Mouse (Mus musculus) forebrain, embryonic 13.5 days (tissue): Measurements from ENCODE around the gene Ccl21b. TPM values are rescaled to one million over a fixed set of nuclear protein-coding genes. Genes with fewer than 3 reads are reported as not detected.
"Not testable (repeated sequence)": the region's sequence is repeated elsewhere in the genome, so short reads cannot be mapped to it uniquely, and the experiment has no call there.

Experiments used
- ATAC-seq: fragments of 200-750 bp; cut with Nextera tagmentation; 2 replicates; pipeline ENCODE4 v1.8.0; 2017
- H3K27ac ChIP-seq: fragments of 300-500 bp; sonication (generic); 2 replicates; pipeline ENCODE4 v1.5.1; 2015; ENCODE audit warnings: inconsistent platforms, mild to moderate bottlenecking, moderate library complexity
- H3K27me3 ChIP-seq: fragments of 300-500 bp; sonication (generic); 2 replicates; pipeline ENCODE4 v1.6.1; 2015; ENCODE audit warnings: mild to moderate bottlenecking, inconsistent platforms
- H3K36me3 ChIP-seq: fragments of 300-500 bp; sonication (generic); 2 replicates; pipeline ENCODE4 v1.6.1; 2015; ENCODE audit warnings: mild to moderate bottlenecking, inconsistent platforms; ENCODE audit not compliant: poor library complexity, severe bottlenecking
- H3K4me1 ChIP-seq: fragments of 300-500 bp; sonication (generic); 2 replicates; pipeline ENCODE4 v1.6.1; 2015; ENCODE audit warnings: inconsistent platforms
- H3K4me2 ChIP-seq: fragments of 300-500 bp; sonication (generic); 2 replicates; pipeline ENCODE4 v1.6.1; 2015; ENCODE audit warnings: inconsistent platforms, mild to moderate bottlenecking, moderate library complexity
- H3K4me3 ChIP-seq: fragments of 300-500 bp; sonication (generic); 2 replicates; pipeline ENCODE4 v1.5.1; 2015; ENCODE audit warnings: mild to moderate bottlenecking, inconsistent platforms
- H3K9ac ChIP-seq: fragments of 300-500 bp; sonication (generic); 2 replicates; pipeline ENCODE4 v1.6.1; 2015; ENCODE audit warnings: mild to moderate bottlenecking, inconsistent platforms
- H3K9me3 ChIP-seq: fragments of 300-500 bp; sonication (generic); replicated peaks from 2 replicates; pipeline ENCODE4 v1.6.1; 2016; ENCODE audit warnings: inconsistent platforms
- WGBS: fragments of 180-500 bp; shearing (Covaris S2); methylation state at CpG from one replicate; pipeline ENCODE4 v1.1.7; 2015; 5-methylcytosine and 5-hydroxymethylcytosine counted together
- polyA plus RNA-seq: library from polyadenylated mRNA; unstranded; fragments of >200 nt; fragmentation: Nextera tagmentation; extraction: Ambion mirVana; gene quantifications from 2 replicates; pipeline ENCODE4 v1.2.1, GENCODE M21; 2015

The Ccl21b gene
- not detected in 2 replicates for polyA plus RNA-seq

GRCm38 (mm10) chr4:42255467-42255866, at the start of gene Ccl21b:
TSS of gene Ccl21b (plus strand) at chr4:42255767.
- H3K9ac ChIP-seq, ATAC-seq, H3K4me2 ChIP-seq, H3K4me1 ChIP-seq, H3K9me3 ChIP-seq, H3K27ac ChIP-seq, H3K27me3 ChIP-seq, H3K4me3 ChIP-seq, H3K36me3 ChIP-seq: not testable (repeated sequence)
- WGBS = no CpG with 5 or more reads among the region's 5 CpGs

DNA sequence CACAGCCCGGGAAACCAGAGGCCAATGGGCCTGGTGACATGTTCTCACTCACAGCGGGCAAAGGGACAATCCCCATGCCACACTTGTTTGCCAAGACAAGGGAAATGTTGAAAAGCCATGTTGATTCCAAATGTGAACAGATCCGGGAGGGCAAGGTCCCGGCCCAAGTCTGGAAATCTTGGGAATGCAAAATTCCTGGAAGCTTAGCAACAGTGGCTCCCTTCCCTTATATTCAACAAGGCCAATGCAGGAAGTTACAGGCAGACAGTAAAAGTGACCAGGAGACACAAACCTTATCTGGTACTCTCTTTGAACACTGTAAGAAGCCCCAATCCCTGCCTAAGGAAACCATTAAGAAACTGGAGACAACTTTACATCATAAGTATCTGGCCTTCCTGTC, 15.2 kb upstream of the Ccl21b start, which contains the start of gene Gm10600:
TSS of gene Gm10600 (plus strand) at position 301 of the 400 bp plus-strand sequence.
- not testable (repeated sequence) for ATAC-seq, H3K9ac ChIP-seq
- WGBS = no CpG with 5 or more reads among the region's 4 CpGs

GRCm38 (mm10) chr4:42293967-42294366, 38.4 kb downstream of the Ccl21b start, which contains the start of gene Gm21953:
TSS of gene Gm21953 (plus strand) at chr4:42294267.
- H3K9me3 ChIP-seq, ATAC-seq: not testable (repeated sequence)
- WGBS = no CpG with 5 or more reads among the region's 18 CpGs

More for the DNA sequence above, 15.2 kb upstream of the Ccl21b start, which contains the start of gene Gm10600:
- H3K4me3 ChIP-seq, H3K27ac ChIP-seq, H3K27me3 ChIP-seq, H3K4me2 ChIP-seq, H3K36me3 ChIP-seq, H3K9me3 ChIP-seq, H3K4me1 ChIP-seq: not testable (repeated sequence)

More at GRCm38 (mm10) chr4:42293967-42294366, 38.4 kb downstream of the Ccl21b start, which contains the start of gene Gm21953:
- not testable (repeated sequence) for H3K4me2 ChIP-seq, H3K36me3 ChIP-seq, H3K9ac ChIP-seq, H3K4me1 ChIP-seq, H3K4me3 ChIP-seq, H3K27ac ChIP-seq, H3K27me3 ChIP-seq

Other genes with a start within 250 kb of the Ccl21b start
- 0.13 and 0.34 TPM in 2 replicates for gene Gm21093, start 221.0 kb upstream of the Ccl21b start, polyA plus RNA-seq
- not detected in 2 replicates for gene Gm3893, start 164.6 kb upstream of the Ccl21b start, polyA plus RNA-seq
- 0.49 TPM in 1 of 2 replicates, not detected in the other for gene Gm13304, start 140.9 kb upstream of the Ccl21b start, polyA plus RNA-seq
- gene Gm13306, start 102.3 kb upstream of the Ccl21b start, polyA plus RNA-seq = not detected in 2 replicates
- 0.50 TPM in 1 of 2 replicates, not detected in the other for gene Gm13305, start 87.2 kb upstream of the Ccl21b start, polyA plus RNA-seq
- not detected in 2 replicates for gene Gm10600, start 15.1 kb upstream of the Ccl21b start, polyA plus RNA-seq
- not detected in 2 replicates for gene Gm21953, start 38.5 kb downstream of the Ccl21b start, polyA plus RNA-seq
- gene Fam205a3, start 62.6 kb downstream of the Ccl21b start, polyA plus RNA-seq = 0.19 TPM in 1 of 2 replicates, not detected in the other
- gene Gm21586, start 183.6 kb downstream of the Ccl21b start, polyA plus RNA-seq = not detected in 2 replicates
- gene Gm2163, start 211.0 kb downstream of the Ccl21b start, polyA plus RNA-seq = not detected in 2 replicates